Mouse (Mus musculus) olfactory bulb, adult 2 months (tissue): ENCODE measurements around the gene F3.

Source experiments
- CTCF ChIP-seq: fragments of 200-500 bp; IDR thresholded peaks from 2 replicates; pipeline ENCODE4 v1.5.1; 2012; ENCODE audit warnings: low read depth, mild to moderate bottlenecking, low read length, moderate library complexity; ENCODE audit not compliant: insufficient read depth
- POLR2A ChIP-seq: fragments of 200-500 bp; IDR thresholded peaks from 2 replicates; pipeline ENCODE4 v1.6.1; 2012; ENCODE audit warnings: mild to moderate bottlenecking, low read depth, low read length, moderate library complexity; ENCODE audit not compliant: insufficient read depth

- TF ChIP-seq CTCF (no peak), POLR2A (no peak)
These were observed 8.9 kb upstream of the F3 start for GRCm38 (mm10) chr3:121714461-121714860.
